Mouse (Mus musculus) heart, embryonic 15.5 days (tissue): ENCODE data around the gene Fbp2. TPM values are rescaled to one million over a fixed set of nuclear protein-coding genes. Genes with fewer than 3 reads are reported as not detected.
A peak's percentile ranks its signal among the peaks of the same experiment; 100 is the strongest.
"Not testable (repeated sequence)": the region's sequence is repeated elsewhere in the genome, so short reads cannot be mapped to it uniquely, and the experiment has no call there.

Experiments
- ATAC-seq: fragments of 200-750 bp; cut with Nextera tagmentation; replicated peaks from 2 replicates; pipeline ENCODE4 v1.8.0; 2017; ENCODE audit warnings: low read depth, moderate TSS enrichment; ENCODE audit not compliant: insufficient number of reproducible peaks, insufficient read depth, low FRiP score
- H3K27ac ChIP-seq: fragments of 300-500 bp; sonication (generic); 2 replicates; pipeline ENCODE4 v1.5.1; 2015; ENCODE audit warnings: mild to moderate bottlenecking, inconsistent platforms
- H3K27me3 ChIP-seq: fragments of 300-500 bp; sonication (generic); 2 replicates; pipeline ENCODE4 v1.6.1; 2015; ENCODE audit warnings: inconsistent platforms
- H3K36me3 ChIP-seq: fragments of 300-500 bp; sonication (generic); 2 replicates; pipeline ENCODE4 v1.6.1; 2015; ENCODE audit warnings: mild to moderate bottlenecking, inconsistent platforms
- H3K4me1 ChIP-seq: fragments of 300-500 bp; sonication (generic); replicated peaks from 2 replicates; pipeline ENCODE4 v1.6.1; 2015; ENCODE audit warnings: inconsistent platforms
- H3K4me2 ChIP-seq: fragments of 300-500 bp; sonication (generic); 2 replicates; pipeline ENCODE4 v1.6.1; 2015; ENCODE audit warnings: inconsistent platforms, mild to moderate bottlenecking, moderate library complexity
- H3K4me3 ChIP-seq: fragments of 300-500 bp; sonication (generic); 2 replicates; pipeline ENCODE4 v1.5.1; 2015; ENCODE audit warnings: mild to moderate bottlenecking, inconsistent platforms
- H3K9ac ChIP-seq: fragments of 300-500 bp; sonication (generic); 2 replicates; pipeline ENCODE4 v1.6.1; 2015; ENCODE audit warnings: mild to moderate bottlenecking, inconsistent platforms
- H3K9me3 ChIP-seq: fragments of 300-500 bp; sonication (generic); replicated peaks from 2 replicates; pipeline ENCODE4 v1.6.1; 2016; ENCODE audit warnings: inconsistent platforms
- WGBS: fragments of 180-500 bp; shearing (Covaris S2); methylation state at CpG from one replicate; pipeline ENCODE4 v1.1.7; 2015; ENCODE audit warnings: mixed read lengths; 5-methylcytosine and 5-hydroxymethylcytosine counted together
- polyA plus RNA-seq: library from polyadenylated mRNA; unstranded; fragments of >200 nt; fragmentation: Nextera tagmentation; extraction: Ambion mirVana; gene quantifications from 2 replicates; pipeline ENCODE4 v1.2.1, GENCODE M21; 2015

Fbp2 gene
- polyA plus RNA-seq, 1 experiment from 2014 or later, result 0.11 TPM

DNA sequence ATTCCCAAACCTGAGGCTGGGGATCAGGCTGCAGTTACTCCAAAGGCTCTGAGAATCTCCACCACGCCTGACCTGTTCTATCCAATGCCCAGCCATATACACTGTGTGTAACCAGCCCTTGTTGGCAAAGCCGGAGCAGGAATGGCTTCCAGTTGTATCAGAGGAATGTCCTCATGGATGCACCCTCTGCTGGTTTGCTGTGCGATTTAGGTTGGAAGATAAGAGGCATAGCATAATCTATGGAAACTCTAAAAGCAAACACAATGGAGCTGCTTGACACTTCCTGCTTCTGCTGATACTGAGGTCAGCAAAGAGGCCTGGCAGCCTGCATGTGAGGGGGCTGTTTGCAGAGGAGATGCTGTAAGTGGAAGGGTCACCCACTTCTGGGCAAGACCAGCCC lies 4.7 kb upstream of the Fbp2 start:
- Histone ChIP-seq H3K27ac (no peak overlapping the region), H3K4me3 (no peak overlapping the region), H3K9ac (no peak overlapping the region), H3K4me2 (no peak overlapping the region), H3K9me3 (no peaks in the 10 kb centered on the region), H3K27me3 (no peaks in the 10 kb centered on the region), H3K36me3 (no peaks in the 10 kb centered on the region), H3K4me1 (0 out of 2 replicates have a peak, but pooled peaks cover 3% of the 10 kb centered on the region)
- ATAC-seq, result no peak
- WGBS, result 50% methylated on average over 3 of the region's 3 CpGs

DNA sequence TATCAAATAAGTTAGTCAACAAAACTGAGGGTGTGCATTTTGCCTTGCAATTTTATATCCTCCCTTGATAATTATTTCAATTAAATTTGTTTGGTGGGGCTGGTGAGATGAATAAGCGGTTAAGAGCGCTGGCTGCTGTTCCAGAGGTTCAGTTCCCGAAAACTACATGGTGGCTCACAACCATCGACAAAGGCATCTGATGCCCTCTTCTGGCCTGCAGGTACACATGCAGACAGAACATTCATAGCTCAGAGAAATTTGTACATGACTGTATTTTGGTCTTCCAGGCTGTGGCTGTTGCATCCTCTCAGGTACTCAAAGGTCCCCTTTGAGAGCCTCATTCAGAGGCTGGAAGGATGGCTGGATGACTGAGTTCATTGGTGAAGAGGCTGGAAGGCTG lies 1.8 kb upstream of the Fbp2 start:
- H3K27ac ChIP-seq, result no peak overlapping the region

DNA sequence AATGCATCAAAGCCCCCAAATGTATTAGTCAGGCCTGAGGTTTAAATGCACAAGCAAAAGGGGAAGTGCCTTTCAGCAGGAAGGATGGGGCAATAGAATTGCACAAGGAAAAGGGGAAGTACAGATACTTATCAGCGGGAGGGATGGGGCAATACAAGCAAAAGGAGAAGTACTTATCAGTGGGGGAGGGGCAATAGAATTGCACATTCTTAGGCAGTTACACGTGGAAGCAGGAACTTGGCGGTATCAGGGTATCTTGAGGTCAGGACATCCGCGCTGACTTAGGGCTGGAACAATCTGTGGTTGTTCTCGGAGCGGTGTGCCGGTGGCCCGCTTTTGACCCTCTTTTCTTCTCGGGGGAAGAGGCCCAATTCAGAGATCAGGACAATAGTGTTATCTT lies 1.0 kb upstream of the Fbp2 start:
- H3K27me3 ChIP-seq, H3K27ac ChIP-seq, H3K36me3 ChIP-seq, ATAC-seq, H3K9me3 ChIP-seq, H3K4me3 ChIP-seq, H3K9ac ChIP-seq, H3K4me1 ChIP-seq, H3K4me2 ChIP-seq: not testable (repeated sequence)
- WGBS, result 56% methylated on average over 10 of the region's 10 CpGs

More for the DNA sequence above, 1.8 kb upstream of the Fbp2 start:
- H3K9me3 ChIP-seq, result no peaks in the 10 kb centered on the region
- H3K36me3 ChIP-seq, result no peaks in the 10 kb centered on the region
- 91% methylated on average over 4 of the region's 4 CpGs for WGBS
- H3K4me3 ChIP-seq, result no peak overlapping the region
- H3K9ac ChIP-seq, result no peak overlapping the region
- peaks cover 5% of the 10 kb centered on the region for H3K4me1 ChIP-seq
- no peak overlapping the region for H3K4me2 ChIP-seq
- no peaks in the 10 kb centered on the region for H3K27me3 ChIP-seq
- ATAC-seq, result no peak

DNA sequence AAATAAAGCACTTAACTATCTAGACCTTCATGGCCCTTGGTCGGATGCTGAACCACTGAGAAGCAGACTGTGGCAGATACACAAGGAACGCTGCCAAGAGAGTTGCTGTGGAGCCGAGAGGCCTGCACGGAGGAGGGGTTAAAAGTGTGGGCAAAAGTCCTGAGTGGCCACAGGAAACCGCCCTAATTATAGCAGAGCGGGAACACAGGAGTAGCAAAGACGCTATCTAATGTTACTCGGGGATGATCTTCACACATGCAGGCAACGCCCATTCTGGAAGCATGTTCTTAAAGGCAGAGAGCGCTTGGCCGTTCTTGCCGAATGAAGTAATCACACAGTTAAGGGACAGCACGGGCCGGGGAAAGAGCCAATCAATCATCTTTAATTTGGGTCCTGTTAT lies 1.4 kb downstream of the Fbp2 start:
- Histone ChIP-seq H3K9me3 (no peaks in the 10 kb centered on the region), H3K36me3 (no peaks in the 10 kb centered on the region), H3K4me3 (no peak overlapping the region), H3K27ac (no peak overlapping the region), H3K4me2 (no peak overlapping the region), H3K9ac (no peak overlapping the region), H3K27me3 (no peaks in the 10 kb centered on the region), H3K4me1 (peaks cover 5% of the 10 kb centered on the region)
- ATAC-seq, result no peak
- WGBS, result 72% methylated on average over 14 of the region's 14 CpGs

DNA sequence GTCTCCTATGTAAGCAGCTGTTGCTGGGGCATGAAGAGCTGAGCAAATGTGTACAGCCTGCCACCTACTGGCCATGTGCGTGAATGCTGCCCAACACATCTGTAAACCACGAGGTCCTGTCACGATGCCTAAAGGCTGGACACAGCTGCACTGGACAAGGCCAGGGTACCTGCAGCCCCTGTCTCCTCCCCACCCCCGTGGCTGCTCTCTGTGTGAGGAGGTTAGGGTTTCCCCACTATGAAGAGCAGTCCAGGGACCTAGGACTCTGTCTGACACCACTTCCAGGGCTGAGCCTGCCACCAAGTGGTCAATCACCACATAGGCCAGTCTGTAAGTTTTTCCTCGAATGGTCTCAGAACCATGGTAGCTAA lies 1.9 kb downstream of the Fbp2 start:
- Histone ChIP-seq H3K9ac (0 out of 2 replicates have a peak overlapping the region, but pooled peaks have one; percentile 36), H3K4me3 (peak overlapping the region; percentile 42), H3K27me3 (no peaks in the 10 kb centered on the region), H3K36me3 (no peaks in the 10 kb centered on the region), H3K9me3 (no peaks in the 10 kb centered on the region), H3K4me2 (peak overlapping the region; percentile 76), H3K4me1 (peaks cover 5% of the 10 kb centered on the region), H3K27ac (no peak overlapping the region)
- 3% methylated on average over 5 of the region's 5 CpGs for WGBS
- peak; percentile 78 for ATAC-seq

DNA sequence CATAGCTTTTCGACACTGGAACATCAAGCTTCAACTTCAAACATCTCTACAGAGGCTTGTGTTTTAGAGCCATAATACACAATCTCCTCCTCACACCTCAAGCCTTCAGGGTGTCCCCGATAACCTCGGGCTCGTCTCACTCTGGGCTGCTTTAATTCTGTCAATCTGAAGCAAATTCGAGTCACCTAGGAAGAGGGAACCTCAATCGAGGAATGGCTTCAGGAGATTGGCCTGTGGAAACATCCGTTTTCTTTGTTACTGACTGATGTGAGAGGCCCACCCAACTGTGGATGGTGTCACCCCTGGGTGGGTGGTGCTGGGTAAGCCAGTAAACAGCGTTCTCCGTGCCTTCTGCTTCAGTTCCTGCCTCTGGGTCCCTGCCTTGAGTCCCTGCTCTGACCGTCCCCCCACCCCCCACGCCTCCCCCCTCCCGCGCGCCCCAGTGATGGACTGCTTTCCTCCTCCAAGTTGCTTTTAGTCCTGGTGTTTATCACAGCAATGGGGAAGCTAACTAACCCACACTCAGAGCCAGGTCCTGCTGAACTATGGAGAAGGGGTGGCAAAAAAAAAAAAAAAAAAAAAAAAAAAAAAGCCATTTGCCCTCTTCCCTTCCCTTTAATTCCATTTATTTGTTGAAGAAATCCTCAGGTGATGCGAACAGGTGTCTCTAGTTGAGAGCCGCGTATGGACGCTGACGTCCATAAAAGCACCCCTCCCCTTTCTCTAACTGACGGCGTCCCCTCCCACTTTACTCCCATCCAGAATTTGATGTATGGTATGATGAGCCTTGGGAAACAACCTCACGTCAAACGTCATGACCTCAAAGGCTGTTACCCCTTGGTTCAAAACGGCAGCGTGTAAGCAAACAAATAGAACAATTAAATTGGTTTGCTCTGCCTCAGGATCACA lies 2.6 kb downstream of the Fbp2 start:
- peaks cover 5% of the 10 kb centered on the region for H3K4me1 ChIP-seq
- H3K4me2 ChIP-seq, result peak overlapping the region; percentile 76
- 0 out of 2 replicates have a peak overlapping the region, but pooled peaks have one; percentile 36 for H3K9ac ChIP-seq
- 32% methylated on average over 25 of the region's 25 CpGs for WGBS
- no peaks in the 10 kb centered on the region for H3K9me3 ChIP-seq
- H3K27me3 ChIP-seq, result no peaks in the 10 kb centered on the region
- no peak overlapping the region for H3K27ac ChIP-seq
- peak overlapping the region; percentile 42 for H3K4me3 ChIP-seq
- peak; percentile 11; the same call in 1 of the 2 replicates for ATAC-seq
- no peaks in the 10 kb centered on the region for H3K36me3 ChIP-seq

DNA sequence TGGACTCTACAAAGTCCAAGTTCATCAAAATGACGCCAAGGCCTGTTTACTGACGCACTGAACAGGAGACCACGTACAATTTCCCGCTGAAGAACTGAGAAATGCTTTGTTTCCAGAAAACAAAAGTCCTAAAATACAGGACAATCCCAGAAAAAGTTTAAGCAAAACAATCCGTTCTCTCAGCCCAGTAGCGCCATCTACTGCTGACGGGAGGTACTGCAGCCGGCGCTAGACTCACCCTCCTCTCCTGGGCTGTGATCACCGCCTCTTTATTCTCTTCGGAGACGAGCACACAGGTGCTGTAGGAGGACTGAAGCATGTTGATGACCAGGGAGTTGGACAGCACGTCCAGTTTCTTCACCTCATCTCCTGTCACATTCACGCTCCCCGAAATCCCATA lies 3.6 kb downstream of the Fbp2 start:
- ATAC-seq, result no peak
- Histone ChIP-seq H3K9ac (no peak overlapping the region), H3K27me3 (no peaks in the 10 kb centered on the region), H3K4me1 (peaks cover 5% of the 10 kb centered on the region), H3K4me2 (peak overlapping the region; percentile 42), H3K4me3 (no peak overlapping the region), H3K36me3 (no peaks in the 10 kb centered on the region), H3K9me3 (no peaks in the 10 kb centered on the region), H3K27ac (no peak overlapping the region)
- WGBS, result 13% methylated on average over 15 of the region's 15 CpGs

DNA sequence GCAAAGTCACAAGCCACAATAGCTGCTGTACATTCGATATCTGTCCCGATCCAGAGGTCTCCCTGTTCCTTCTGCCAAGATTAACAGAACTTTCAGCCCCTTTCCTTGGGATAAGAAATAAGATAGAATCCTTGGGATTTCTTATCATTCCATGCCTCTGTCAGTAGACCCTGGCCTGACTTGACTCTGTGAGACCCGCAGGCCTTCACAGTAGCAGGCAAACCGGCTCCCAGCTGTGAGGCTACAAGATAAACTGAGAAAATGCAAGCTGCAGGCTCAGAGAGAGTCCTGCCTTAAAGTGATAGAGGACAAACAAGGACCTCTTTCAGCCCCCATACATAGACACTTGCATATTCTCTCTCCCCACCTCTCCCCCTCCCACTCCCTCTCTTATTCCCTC lies 24.9 kb downstream of the Fbp2 start:
- H3K36me3 ChIP-seq, result no peaks in the 10 kb centered on the region
- no peak overlapping the region for H3K4me2 ChIP-seq
- no peaks in the 10 kb centered on the region for H3K27me3 ChIP-seq
- H3K9ac ChIP-seq, result no peak overlapping the region
- H3K27ac ChIP-seq, result no peak overlapping the region
- WGBS, result 17% methylated on average over 4 of the region's 4 CpGs
- no peak overlapping the region for H3K4me3 ChIP-seq
- no peaks in the 10 kb centered on the region for H3K4me1 ChIP-seq
- no peaks in the 10 kb centered on the region for H3K9me3 ChIP-seq
- ATAC-seq, result no peak

DNA sequence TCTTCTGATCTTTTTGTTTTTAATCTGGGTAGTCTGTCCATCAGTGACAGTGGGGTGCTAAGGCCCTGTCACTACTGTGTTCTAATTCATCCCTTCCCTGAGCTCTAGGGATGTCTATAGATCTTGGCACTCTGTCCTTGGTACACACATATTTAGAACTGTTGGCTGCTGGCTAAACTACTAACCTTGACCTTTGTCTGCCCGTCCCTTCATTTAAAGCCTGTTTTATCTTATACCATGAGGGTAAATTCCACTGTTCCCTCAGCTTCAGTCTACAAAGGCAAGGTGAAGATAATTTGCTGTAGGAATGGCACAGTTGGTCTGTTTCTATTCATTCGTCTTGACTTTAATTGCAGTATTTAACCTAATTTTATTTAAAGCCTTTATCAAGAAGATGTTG lies 26.0 kb downstream of the Fbp2 start:
- H3K9me3 ChIP-seq, result no peaks in the 10 kb centered on the region
- 58% methylated on average over 2 of the region's 2 CpGs for WGBS
- no peak for ATAC-seq

DNA sequence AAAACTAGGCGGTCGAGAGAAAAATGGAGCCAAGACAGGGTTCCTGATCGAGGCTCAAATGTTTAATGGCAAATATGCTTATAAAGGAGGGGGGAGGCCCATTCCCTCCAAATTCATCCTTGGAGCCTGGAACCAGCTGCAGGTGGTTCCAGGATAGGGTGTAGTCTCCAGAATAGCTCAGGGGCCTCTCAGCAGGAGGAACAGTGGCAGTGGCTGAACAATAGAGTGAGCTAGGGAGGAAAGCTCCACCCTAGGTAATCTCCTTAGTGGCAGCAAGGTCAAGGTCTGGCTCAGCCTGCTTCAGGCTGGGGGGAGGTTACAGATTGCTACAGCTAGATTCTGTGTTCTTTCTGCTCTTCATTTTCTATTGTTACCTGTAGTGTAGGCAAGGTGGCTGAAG lies 42.5 kb downstream of the Fbp2 start:
- H3K36me3 ChIP-seq, H3K27me3 ChIP-seq, H3K27ac ChIP-seq, ATAC-seq, H3K4me3 ChIP-seq, H3K9me3 ChIP-seq, H3K4me1 ChIP-seq, H3K9ac ChIP-seq, H3K4me2 ChIP-seq: not testable (repeated sequence)
- 84% methylated on average over 3 of the region's 3 CpGs for WGBS

More for the DNA sequence above, 26.0 kb downstream of the Fbp2 start:
- no peak overlapping the region for H3K9ac ChIP-seq
- H3K36me3 ChIP-seq, result no peaks in the 10 kb centered on the region
- H3K4me3 ChIP-seq, result no peak overlapping the region
- no peak overlapping the region for H3K4me2 ChIP-seq
- H3K27ac ChIP-seq, result no peak overlapping the region
- H3K4me1 ChIP-seq, result no peaks in the 10 kb centered on the region
- no peaks in the 10 kb centered on the region for H3K27me3 ChIP-seq

DNA sequence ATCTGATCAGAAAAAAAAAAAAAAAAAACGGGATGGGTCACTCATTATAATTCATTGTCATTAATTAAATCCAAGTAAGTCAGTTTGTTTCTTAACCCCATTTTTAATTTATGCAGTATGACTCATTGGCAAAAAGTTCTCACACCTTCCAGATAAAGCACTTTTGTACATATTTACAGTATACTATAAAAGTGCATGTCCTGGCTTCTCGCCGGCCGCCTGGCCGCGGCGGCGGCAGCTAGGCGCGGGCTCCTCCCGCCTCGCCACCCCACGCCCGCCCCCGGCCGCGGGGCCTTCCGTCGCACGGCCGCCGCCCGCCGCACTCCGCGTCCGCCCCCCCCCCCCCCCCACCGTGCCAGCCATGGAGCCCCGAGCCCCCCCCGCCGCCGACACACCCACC lies 45.5 kb downstream of the Fbp2 start:
- WGBS, result 7% methylated on average over 30 of the region's 32 CpGs
- no peak overlapping the region for H3K9ac ChIP-seq
- H3K36me3 ChIP-seq, result no peaks in the 10 kb centered on the region
- no peaks in the 10 kb centered on the region for H3K4me1 ChIP-seq
- H3K27ac ChIP-seq, result no peak overlapping the region
- H3K27me3 ChIP-seq, result no peaks in the 10 kb centered on the region
- no peak for ATAC-seq
- H3K4me2 ChIP-seq, result peak overlapping the region; percentile 66
- H3K9me3 ChIP-seq, result no peaks in the 10 kb centered on the region
- H3K4me3 ChIP-seq, result peak overlapping the region; percentile 47

DNA sequence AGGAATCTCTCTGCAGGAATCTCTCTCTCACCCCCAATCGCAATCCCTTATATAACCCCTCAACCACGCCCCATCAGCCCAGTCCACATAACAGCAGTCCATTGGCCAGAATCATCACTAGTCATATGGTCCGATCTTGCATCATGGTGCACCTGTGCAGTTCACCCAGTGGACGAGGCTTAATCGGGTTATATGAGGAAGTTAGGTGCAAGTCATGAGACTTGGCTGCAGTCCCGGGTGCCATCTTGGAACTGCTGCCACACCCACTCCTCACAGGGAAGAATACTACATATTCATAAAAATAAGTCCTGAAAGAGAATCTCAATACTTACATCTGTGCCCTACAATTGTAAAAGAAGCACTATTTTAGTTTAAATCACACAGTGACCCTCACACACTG lies 50.2 kb downstream of the Fbp2 start:
- not testable (repeated sequence) for ATAC-seq, H3K4me3 ChIP-seq, H3K9me3 ChIP-seq, H3K4me2 ChIP-seq, H3K36me3 ChIP-seq, H3K27ac ChIP-seq, H3K4me1 ChIP-seq, H3K27me3 ChIP-seq, H3K9ac ChIP-seq
- 86% methylated on average over 6 of the region's 6 CpGs for WGBS
